Comparison of ENCODE assay signal across 8 mouse cellular contexts in the genomic region with DNA sequence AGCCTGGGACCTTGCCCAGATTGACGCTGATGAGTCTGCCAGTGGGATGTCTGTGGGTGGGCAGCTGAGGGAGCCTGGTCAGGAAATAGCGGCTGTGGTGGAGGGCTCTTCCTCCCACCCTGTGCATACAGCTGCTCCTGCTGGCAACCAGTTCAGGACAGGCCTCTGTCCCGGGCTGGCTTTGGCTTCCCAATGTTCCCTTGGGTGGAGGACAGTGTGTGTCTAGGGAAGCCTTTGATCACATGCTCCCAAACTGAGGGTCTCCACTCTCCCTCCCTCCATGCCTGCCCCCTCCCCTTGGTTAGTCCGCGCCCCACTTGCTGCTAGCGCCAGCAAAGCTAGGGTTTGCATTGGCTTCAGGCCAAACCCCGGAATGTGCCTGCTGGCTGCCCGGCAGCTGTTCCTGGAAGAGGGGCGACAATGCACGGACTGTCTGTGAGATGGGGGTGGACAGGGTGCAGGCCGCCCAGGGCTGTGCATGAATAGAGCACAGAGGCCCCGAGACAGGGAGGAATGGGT. TPM values are rescaled to one million over a fixed set of nuclear protein-coding genes. Genes with fewer than 3 reads are reported as not detected.
DNase-seq lines count a peak whose midpoint lies in the region; ATAC-seq lines count a peak whose summit lies in the region.

No protein-coding gene starts in this region.

- ATAC-seq in intestine, embryonic 15.5 days = peak; percentile 41
- peak; percentile 70; the same call in 1 of the 2 replicates for ATAC-seq in midbrain, embryonic 11.5 days (ENCODE audit: low FRiP score)
- ATAC-seq in erythroid progenitor cell, adult 5-6 weeks (replicated peaks; ENCODE audit: low FRiP score, poor library complexity, severe bottlenecking) = no peak
- ATAC-seq in activated CD4-positive, CD25-positive, alpha-beta regulatory T cell, adult 4 months = no peak

- DNase-seq in embryo, embryonic 11.5 days (ENCODE audit: low read depth, low spot score) = peak; percentile 22
- no peak for DNase-seq in embryo, embryonic 10 days (ENCODE audit: low spot score)
- DNase-seq in testis, postnatal 10 days (ENCODE audit: low spot score) = peak; percentile 73
- DNase-seq in testis, postnatal 14 days (ENCODE audit: low spot score) = no peak
- no peak for DNase-seq in midbrain, embryonic 11.5 days (ENCODE audit: low spot score, missing footprints)

- H3K9me3 ChIP-seq in intestine, embryonic 15.5 days = no peaks in the 10 kb centered on the region
- H3K9me3 ChIP-seq in midbrain, embryonic 11.5 days (ENCODE audit: control insufficient read depth, low read length) = no peaks in the 10 kb centered on the region

- no peak overlapping the region for H3K4me3 ChIP-seq in intestine, embryonic 15.5 days (replicated peaks)
- H3K4me3 ChIP-seq in midbrain, embryonic 11.5 days (ENCODE audit: low read depth, low read length) = no peak overlapping the region

- H3K9ac ChIP-seq in intestine, embryonic 15.5 days = no peak overlapping the region
- no peak overlapping the region for H3K9ac ChIP-seq in midbrain, embryonic 11.5 days (ENCODE audit: low read length)

- H3K4me2 ChIP-seq in intestine, embryonic 15.5 days (replicated peaks) = 0 out of 2 replicates have a peak overlapping the region, but pooled peaks have one; percentile 9
- no peak overlapping the region for H3K4me2 ChIP-seq in midbrain, embryonic 11.5 days

- WGBS in intestine, embryonic 15.5 days = 35% methylated on average over 12 of the region's 12 CpGs
- whole genome bisulfite sequencing in midbrain, embryonic 11.5 days = 76% methylated on average over 12 of the region's 12 CpGs

- H3K27ac ChIP-seq in intestine, embryonic 15.5 days = peak overlapping the region; percentile 4; the same call in 1 of the 2 replicates
- H3K27ac ChIP-seq in midbrain, embryonic 11.5 days (ENCODE audit: low read depth, low read length) = no peak overlapping the region

- no peaks in the 10 kb centered on the region for H3K27me3 ChIP-seq in intestine, embryonic 15.5 days (replicated peaks)
- H3K27me3 ChIP-seq in midbrain, embryonic 11.5 days (ENCODE audit: control insufficient read depth, insufficient read depth, low read length) = no peaks in the 10 kb centered on the region; the same call in 1 of the 2 replicates

- H3K36me3 ChIP-seq in intestine, embryonic 15.5 days = no peaks in the 10 kb centered on the region
- no peaks in the 10 kb centered on the region for H3K36me3 ChIP-seq in midbrain, embryonic 11.5 days (ENCODE audit: control insufficient read depth, insufficient read depth, low read length)

- peaks cover 31% of the 10 kb centered on the region for H3K4me1 ChIP-seq in intestine, embryonic 15.5 days (replicated peaks)
- H3K4me1 ChIP-seq in midbrain, embryonic 11.5 days (ENCODE audit: control insufficient read depth, insufficient read depth, low read length) = no peaks in the 10 kb centered on the region

RNA-seq across cellular contexts. Expression of gene Syt8, which starts 4.4 kb away (rescaled TPM):
- polyA plus RNA-seq in intestine, embryonic 15.5 days (2015; fragmentation: Nextera tagmentation; extraction: Ambion mirVana) = 5.4 and 5.6 TPM in 2 replicates
- not detected in 2 replicates for polyA plus RNA-seq in midbrain, embryonic 11.5 days (2014; fragmentation: Nextera tagmentation; extraction: Ambion mirVana)
- not detected in 2 replicates for total RNA-seq in erythroid progenitor cell, adult 5-6 weeks (2015; ENCODE audit: low replicate concordance)
- not detected in 2 replicates for total RNA-seq in erythroid progenitor cell, adult 5-6 weeks (2017; ENCODE audit: low replicate concordance)
- polyA plus RNA-seq in activated CD4-positive, CD25-positive, alpha-beta regulatory T cell, adult 4 months (2017; shearing (Covaris generic)) = not detected

RNA-seq across cellular contexts. Expression of gene Tnni2, which starts 11.4 kb away (rescaled TPM):
- 4.8 and 4.9 TPM in 2 replicates for polyA plus RNA-seq in intestine, embryonic 15.5 days (2015; fragmentation: Nextera tagmentation; extraction: Ambion mirVana)
- polyA plus RNA-seq in midbrain, embryonic 11.5 days (2014; fragmentation: Nextera tagmentation; extraction: Ambion mirVana) = 0.47 and 0.96 TPM in 2 replicates
- not detected in 2 replicates for total RNA-seq in erythroid progenitor cell, adult 5-6 weeks (2015; ENCODE audit: low replicate concordance)
- not detected in 2 replicates for total RNA-seq in erythroid progenitor cell, adult 5-6 weeks (2017; ENCODE audit: low replicate concordance)
- polyA plus RNA-seq in activated CD4-positive, CD25-positive, alpha-beta regulatory T cell, adult 4 months (2017; shearing (Covaris generic)) = not detected

RNA-seq across cellular contexts. Expression of gene Lsp1, which starts 30.4 kb away (rescaled TPM):
- polyA plus RNA-seq in intestine, embryonic 15.5 days (2015; fragmentation: Nextera tagmentation; extraction: Ambion mirVana) = 130 and 145 TPM in 2 replicates
- 11.1 and 13.1 TPM in 2 replicates for polyA plus RNA-seq in midbrain, embryonic 11.5 days (2014; fragmentation: Nextera tagmentation; extraction: Ambion mirVana)
- total RNA-seq in erythroid progenitor cell, adult 5-6 weeks (2015; ENCODE audit: low replicate concordance) = 88.0 and 115 TPM in 2 replicates
- total RNA-seq in erythroid progenitor cell, adult 5-6 weeks (2017; ENCODE audit: low replicate concordance) = 64.5 and 76.5 TPM in 2 replicates
- polyA plus RNA-seq in activated CD4-positive, CD25-positive, alpha-beta regulatory T cell, adult 4 months (2017; shearing (Covaris generic)) = 1,000 to 10,000 TPM; 1,487 to 1,560 TPM

RNA-seq across cellular contexts. Expression of gene Ctsd, which starts 42.4 kb away (rescaled TPM):
- polyA plus RNA-seq in intestine, embryonic 15.5 days (2015; fragmentation: Nextera tagmentation; extraction: Ambion mirVana) = 282 and 329 TPM in 2 replicates
- 166 and 169 TPM in 2 replicates for polyA plus RNA-seq in midbrain, embryonic 11.5 days (2014; fragmentation: Nextera tagmentation; extraction: Ambion mirVana)
- 207 and 227 TPM in 2 replicates for total RNA-seq in erythroid progenitor cell, adult 5-6 weeks (2015; ENCODE audit: low replicate concordance)
- 161 and 184 TPM in 2 replicates for total RNA-seq in erythroid progenitor cell, adult 5-6 weeks (2017; ENCODE audit: low replicate concordance)
- polyA plus RNA-seq in activated CD4-positive, CD25-positive, alpha-beta regulatory T cell, adult 4 months (2017; shearing (Covaris generic)) = 100 to 1,000 TPM; 287 to 288 TPM

RNA-seq across cellular contexts. Expression of gene Gm49369, which starts 47.8 kb away (rescaled TPM):
- 1.2 and 1.9 TPM in 2 replicates for polyA plus RNA-seq in intestine, embryonic 15.5 days (2015; fragmentation: Nextera tagmentation; extraction: Ambion mirVana)
- 0.79 and 0.93 TPM in 2 replicates for polyA plus RNA-seq in midbrain, embryonic 11.5 days (2014; fragmentation: Nextera tagmentation; extraction: Ambion mirVana)
- total RNA-seq in erythroid progenitor cell, adult 5-6 weeks (2015; ENCODE audit: low replicate concordance) = not detected in 2 replicates
- total RNA-seq in erythroid progenitor cell, adult 5-6 weeks (2017; ENCODE audit: low replicate concordance) = 143 and 216 TPM in 2 replicates
- polyA plus RNA-seq in activated CD4-positive, CD25-positive, alpha-beta regulatory T cell, adult 4 months (2017; shearing (Covaris generic)) = not detected

Comparison
In these comparisons a context has a peak if more than half of its experiments do, and no peak if none do; other contexts are left out.
1. DNase-seq: peak in embryo, embryonic 11.5 days (single experiment) and testis, postnatal 10 days (single experiment); none in embryo, embryonic 10 days (single experiment), testis, postnatal 14 days (single experiment) and midbrain, embryonic 11.5 days (single experiment).
2. ATAC-seq: peak in intestine, embryonic 15.5 days (single experiment) and midbrain, embryonic 11.5 days (single experiment); none in erythroid progenitor cell, adult 5-6 weeks (single experiment) and activated CD4-positive, CD25-positive, alpha-beta regulatory T cell, adult 4 months (single experiment).
3. RNA of gene Lsp1, which starts 30.4 kb away (polyA plus RNA-seq): 1,487 to 1,560 TPM in activated CD4-positive, CD25-positive, alpha-beta regulatory T cell, adult 4 months; 130 to 145 TPM in intestine, embryonic 15.5 days and 11.1 to 13.1 TPM in midbrain, embryonic 11.5 days; every median in the first group is over 10 times any median in the second.